Mouse (Mus musculus): ENCODE data around the gene Olfr1180. TPM values are rescaled to one million over a fixed set of nuclear protein-coding genes. Genes with fewer than 3 reads are reported as not detected.
"Not testable (repeated sequence)": the region's sequence is repeated elsewhere in the genome, so short reads cannot be mapped to it uniquely, and the experiment has no call there.

Gene Olfr1180
- not detected in 2 replicates for polyA plus RNA-seq (2014; fragmentation: Nextera tagmentation; extraction: Ambion mirVana)

DNA sequence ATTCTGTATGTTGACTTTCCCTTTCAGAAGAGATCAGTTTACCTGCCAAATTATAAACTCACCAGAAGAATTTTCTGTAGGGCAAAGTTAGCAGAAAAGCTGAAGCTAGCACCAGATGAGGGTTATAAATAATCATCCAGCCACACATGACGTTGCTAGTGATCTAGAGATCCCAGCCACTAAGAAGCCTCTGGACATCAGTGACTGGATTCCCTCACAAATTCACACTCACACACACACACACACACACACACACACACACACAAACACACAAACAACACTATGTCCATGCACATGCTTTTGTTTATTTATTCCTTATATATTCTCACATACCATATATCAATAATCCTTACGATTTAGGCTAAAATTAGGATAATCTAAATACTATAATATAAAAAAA lies at the start of gene Olfr1180:
Gene Olfr1180, minus strand, starts transcription at position 101 of the 400 bp plus-strand sequence.
- no peak within 1 kb of the TSS for H3K9ac ChIP-seq (ENCODE audit: low read depth, low read length)
- WGBS (ENCODE audit: insufficient replicate concordance): 74% methylated on average over 2 of the region's 2 CpGs
- no peaks in the 10 kb centered on the region for H3K36me3 ChIP-seq (ENCODE audit: control insufficient read depth, insufficient read depth, low read length)
- ATAC-seq (replicated peaks; ENCODE audit: insufficient number of reproducible peaks, low FRiP score, low TSS enrichment): no peak
- no peak within 1 kb of the TSS for H3K27ac ChIP-seq (ENCODE audit: low read depth, low read length)
- no peak within 1 kb of the TSS for H3K4me3 ChIP-seq (ENCODE audit: low read depth, low read length)
- H3K4me1 ChIP-seq (ENCODE audit: control insufficient read depth, insufficient read depth, low read length): no peaks in the 10 kb centered on the region
- no peaks in the 10 kb centered on the region for H3K9me3 ChIP-seq (replicated peaks; ENCODE audit: control insufficient read depth, low read length)
- no peaks in the 10 kb centered on the region for H3K27me3 ChIP-seq (ENCODE audit: control insufficient read depth, insufficient read depth, low read length)
- H3K4me2 ChIP-seq: no peak within 1 kb of the TSS

DNA sequence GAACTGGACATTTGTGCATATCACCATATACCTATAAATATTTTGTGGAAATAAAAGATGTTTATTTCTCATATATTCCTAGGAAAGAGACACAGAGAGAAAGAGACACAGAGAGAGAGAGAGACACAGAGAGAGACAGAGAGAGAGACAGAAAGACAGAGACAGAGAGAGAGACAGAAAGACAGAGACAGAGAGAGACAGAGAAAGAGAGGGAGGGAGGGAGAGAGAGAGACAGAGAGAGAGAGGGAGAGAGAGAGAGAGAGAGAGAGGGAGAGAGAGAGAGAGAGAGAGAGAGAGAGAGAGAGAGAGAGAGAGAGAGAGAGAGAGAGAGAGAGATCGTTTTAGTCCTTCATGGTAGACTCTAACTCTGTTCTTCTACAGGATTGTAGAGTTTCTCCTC lies 35.6 kb upstream of the Olfr1180 start, which contains the start of gene Olfr1183:
Gene Olfr1183, plus strand, starts transcription at position 301 of the 400 bp plus-strand sequence.
- WGBS (ENCODE audit: insufficient replicate concordance): 79% methylated on average over 1 of the region's 1 CpGs
- not testable (repeated sequence) for H3K4me2 ChIP-seq; H3K4me3 ChIP-seq (ENCODE audit: low read depth, low read length); H3K36me3 ChIP-seq (ENCODE audit: control insufficient read depth, insufficient read depth, low read length); H3K9me3 ChIP-seq (replicated peaks; ENCODE audit: control insufficient read depth, low read length); ATAC-seq (replicated peaks; ENCODE audit: insufficient number of reproducible peaks, low FRiP score, low TSS enrichment); H3K9ac ChIP-seq (ENCODE audit: low read depth, low read length); H3K4me1 ChIP-seq (ENCODE audit: control insufficient read depth, insufficient read depth, low read length); H3K27ac ChIP-seq (ENCODE audit: low read depth, low read length); H3K27me3 ChIP-seq (ENCODE audit: control insufficient read depth, insufficient read depth, low read length)

DNA sequence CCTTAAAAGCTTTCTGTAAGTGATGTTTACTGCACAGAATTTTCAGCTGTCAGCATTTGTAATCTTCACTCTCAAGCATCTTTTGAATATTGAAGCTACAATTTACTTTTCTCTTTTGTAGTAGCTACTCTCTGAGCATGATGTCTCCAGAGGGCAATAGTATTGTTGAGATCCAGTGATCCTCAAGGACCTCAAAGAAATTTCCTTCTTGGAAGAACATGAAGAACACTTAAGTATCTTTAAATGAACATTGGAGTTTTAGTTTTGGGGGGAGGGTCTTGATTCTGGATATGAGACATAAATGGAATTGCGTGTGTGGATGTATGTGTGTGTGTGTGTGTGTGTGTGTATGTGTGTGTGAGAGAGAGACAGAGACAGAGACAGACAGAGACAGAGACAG lies 30.1 kb upstream of the Olfr1180 start, which contains the start of gene Gm13757:
Gene Gm13757, minus strand, starts transcription at position 101 of the 400 bp plus-strand sequence.
- H3K27me3 ChIP-seq (ENCODE audit: control insufficient read depth, insufficient read depth, low read length): no peaks in the 10 kb centered on the region
- no peaks in the 10 kb centered on the region for H3K4me1 ChIP-seq (ENCODE audit: control insufficient read depth, insufficient read depth, low read length)
- H3K4me2 ChIP-seq: no peak within 1 kb of the TSS
- H3K9me3 ChIP-seq (replicated peaks; ENCODE audit: control insufficient read depth, low read length): no peaks in the 10 kb centered on the region
- no peak for ATAC-seq (replicated peaks; ENCODE audit: insufficient number of reproducible peaks, low FRiP score, low TSS enrichment)
- H3K4me3 ChIP-seq (ENCODE audit: low read depth, low read length): no peak within 1 kb of the TSS
- no peak within 1 kb of the TSS for H3K27ac ChIP-seq (ENCODE audit: low read depth, low read length)
- no peaks in the 10 kb centered on the region for H3K36me3 ChIP-seq (ENCODE audit: control insufficient read depth, insufficient read depth, low read length)
- no peak within 1 kb of the TSS for H3K9ac ChIP-seq (ENCODE audit: low read depth, low read length)
- 95% methylated on average over 1 of the region's 1 CpGs for WGBS (ENCODE audit: insufficient replicate concordance)

DNA sequence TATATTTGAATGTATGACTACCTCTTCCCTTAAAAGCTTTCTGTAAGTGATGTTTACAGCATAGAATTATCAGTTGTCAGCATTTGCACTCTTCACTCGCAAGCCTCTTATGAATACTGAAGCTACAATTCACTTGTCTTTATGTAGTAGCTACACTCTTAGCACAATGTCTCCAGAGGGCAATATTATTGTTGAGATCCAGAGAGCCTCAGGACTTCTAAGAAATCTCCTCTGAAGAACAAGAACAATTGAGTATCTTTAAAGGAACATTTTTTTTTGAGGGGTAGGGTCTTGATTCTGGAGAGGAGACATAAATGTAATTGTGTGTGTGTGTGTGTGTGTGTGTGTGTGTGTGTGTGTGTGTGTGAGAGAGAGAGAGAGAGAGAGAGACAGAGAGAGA lies 7.1 kb upstream of the Olfr1180 start, which contains the start of gene Olfr1181:
Gene Olfr1181, minus strand, starts transcription at position 101 of the 400 bp plus-strand sequence.
- Histone ChIP-seq H3K27me3 (ENCODE audit: control insufficient read depth, insufficient read depth, low read length) (no peaks in the 10 kb centered on the region), H3K9ac (ENCODE audit: low read depth, low read length) (no peak within 1 kb of the TSS), H3K4me2 (no peak within 1 kb of the TSS), H3K27ac (ENCODE audit: low read depth, low read length) (no peak within 1 kb of the TSS), H3K36me3 (ENCODE audit: control insufficient read depth, insufficient read depth, low read length) (no peaks in the 10 kb centered on the region), H3K4me1 (ENCODE audit: control insufficient read depth, insufficient read depth, low read length) (no peaks in the 10 kb centered on the region), H3K4me3 (ENCODE audit: low read depth, low read length) (no peak within 1 kb of the TSS), H3K9me3 (replicated peaks; ENCODE audit: control insufficient read depth, low read length) (no peaks in the 10 kb centered on the region)
- 75% methylated on average over 1 of the region's 1 CpGs for WGBS (ENCODE audit: insufficient replicate concordance)
- ATAC-seq (replicated peaks; ENCODE audit: insufficient number of reproducible peaks, low FRiP score, low TSS enrichment): no peak

DNA sequence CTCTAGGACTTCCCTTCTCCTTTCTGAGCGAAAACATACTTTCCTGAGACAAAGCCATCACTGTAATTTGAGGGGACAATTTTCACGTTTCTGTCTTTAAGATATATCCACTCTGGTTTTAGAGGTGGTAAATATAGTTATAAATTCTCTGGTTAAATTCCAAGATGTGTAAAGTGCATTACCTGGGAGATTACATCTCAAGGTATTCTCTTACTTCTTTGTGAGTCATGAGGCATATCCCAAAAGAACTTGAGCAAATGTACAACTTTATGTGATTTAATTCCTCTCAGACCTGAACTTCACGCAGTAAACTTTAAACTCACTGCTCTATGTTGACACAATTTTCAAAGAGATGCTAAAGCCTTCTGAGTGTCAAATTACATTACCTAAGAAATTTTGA lies 12.6 kb downstream of the Olfr1180 start, which contains the start of gene Olfr1179:
Gene Olfr1179, minus strand, starts transcription at position 101 of the 400 bp plus-strand sequence.
- Histone ChIP-seq H3K4me1 (ENCODE audit: control insufficient read depth, insufficient read depth, low read length) (no peaks in the 10 kb centered on the region), H3K9ac (ENCODE audit: low read depth, low read length) (no peak within 1 kb of the TSS), H3K27ac (ENCODE audit: low read depth, low read length) (no peak within 1 kb of the TSS), H3K4me2 (no peak within 1 kb of the TSS), H3K4me3 (ENCODE audit: low read depth, low read length) (no peak within 1 kb of the TSS), H3K27me3 (ENCODE audit: control insufficient read depth, insufficient read depth, low read length) (no peaks in the 10 kb centered on the region), H3K9me3 (replicated peaks; ENCODE audit: control insufficient read depth, low read length) (no peaks in the 10 kb centered on the region), H3K36me3 (ENCODE audit: control insufficient read depth, insufficient read depth, low read length) (no peaks in the 10 kb centered on the region)
- WGBS (ENCODE audit: insufficient replicate concordance): 77% methylated on average over 3 of the region's 3 CpGs
- no peak for ATAC-seq (replicated peaks; ENCODE audit: insufficient number of reproducible peaks, low FRiP score, low TSS enrichment)

DNA sequence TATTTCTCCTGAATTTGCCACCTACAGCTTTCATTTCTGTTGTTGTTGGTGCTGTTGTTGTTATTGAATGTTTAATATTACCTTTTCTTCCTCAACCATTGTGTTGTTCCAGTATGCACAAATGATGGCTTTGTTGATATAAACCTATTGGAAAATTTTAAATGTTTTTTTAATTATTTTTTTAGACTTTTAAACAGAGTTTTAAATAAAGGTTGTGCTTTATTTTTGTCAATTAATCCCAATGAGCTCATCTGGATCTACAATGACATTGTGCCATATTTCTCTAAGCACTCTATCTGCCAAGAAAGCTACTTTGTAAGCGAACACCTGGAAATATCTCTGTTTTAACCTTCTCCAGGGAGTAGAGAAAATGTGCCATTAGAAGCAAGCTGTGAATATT lies 32.2 kb downstream of the Olfr1180 start, which contains the start of gene Olfr1178:
Gene Olfr1178, plus strand, starts transcription at position 301 of the 400 bp plus-strand sequence.
- no peaks in the 10 kb centered on the region for H3K4me1 ChIP-seq (ENCODE audit: control insufficient read depth, insufficient read depth, low read length)
- no peak within 1 kb of the TSS for H3K4me2 ChIP-seq
- no peak for ATAC-seq (replicated peaks; ENCODE audit: insufficient number of reproducible peaks, low FRiP score, low TSS enrichment)
- no peak within 1 kb of the TSS for H3K4me3 ChIP-seq (ENCODE audit: low read depth, low read length)
- H3K36me3 ChIP-seq (ENCODE audit: control insufficient read depth, insufficient read depth, low read length): no peaks in the 10 kb centered on the region
- H3K27ac ChIP-seq (ENCODE audit: low read depth, low read length): no peak within 1 kb of the TSS
- no peaks in the 10 kb centered on the region for H3K9me3 ChIP-seq (replicated peaks; ENCODE audit: control insufficient read depth, low read length)
- WGBS (ENCODE audit: insufficient replicate concordance): 74% methylated on average over 1 of the region's 1 CpGs
- H3K9ac ChIP-seq (ENCODE audit: low read depth, low read length): no peak within 1 kb of the TSS
- no peaks in the 10 kb centered on the region for H3K27me3 ChIP-seq (ENCODE audit: control insufficient read depth, insufficient read depth, low read length)

Other genes starting within 250 kb of the Olfr1180 start
- gene Olfr1168, start 237.3 kb downstream of the Olfr1180 start, polyA plus RNA-seq (2014; fragmentation: Nextera tagmentation; extraction: Ambion mirVana): not detected in 2 replicates
- gene Olfr1170, start 190.8 kb downstream of the Olfr1180 start, polyA plus RNA-seq (2014; fragmentation: Nextera tagmentation; extraction: Ambion mirVana): not detected in 2 replicates
- gene Olfr1173, start 139.3 kb downstream of the Olfr1180 start, polyA plus RNA-seq (2014; fragmentation: Nextera tagmentation; extraction: Ambion mirVana): not detected in 2 replicates
- gene Olfr1174-ps, start 104.0 kb downstream of the Olfr1180 start, polyA plus RNA-seq (2014; fragmentation: Nextera tagmentation; extraction: Ambion mirVana): not detected in 2 replicates
- gene Olfr1175-ps, start 91.9 kb downstream of the Olfr1180 start, polyA plus RNA-seq (2014; fragmentation: Nextera tagmentation; extraction: Ambion mirVana): not detected in 2 replicates
- not detected in 2 replicates for gene Olfr1176, start 82.4 kb downstream of the Olfr1180 start, polyA plus RNA-seq (2014; fragmentation: Nextera tagmentation; extraction: Ambion mirVana)
- not detected in 2 replicates for gene Olfr1177-ps, start 72.7 kb downstream of the Olfr1180 start, polyA plus RNA-seq (2014; fragmentation: Nextera tagmentation; extraction: Ambion mirVana)
- gene Olfr1178, start 32.1 kb downstream of the Olfr1180 start, polyA plus RNA-seq (2014; fragmentation: Nextera tagmentation; extraction: Ambion mirVana): not detected in 2 replicates
- not detected in 2 replicates for gene Olfr1179, start 12.7 kb downstream of the Olfr1180 start, polyA plus RNA-seq (2014; fragmentation: Nextera tagmentation; extraction: Ambion mirVana)
- gene Olfr1181, start 7.0 kb upstream of the Olfr1180 start, polyA plus RNA-seq (2014; fragmentation: Nextera tagmentation; extraction: Ambion mirVana): not detected in 2 replicates
- not detected in 2 replicates for gene Gm13757, start 30.0 kb upstream of the Olfr1180 start, polyA plus RNA-seq (2014; fragmentation: Nextera tagmentation; extraction: Ambion mirVana)
- not detected in 2 replicates for gene Olfr1183, start 35.7 kb upstream of the Olfr1180 start, polyA plus RNA-seq (2014; fragmentation: Nextera tagmentation; extraction: Ambion mirVana)
- not detected in 2 replicates for gene Olfr1184, start 64.4 kb upstream of the Olfr1180 start, polyA plus RNA-seq (2014; fragmentation: Nextera tagmentation; extraction: Ambion mirVana)
- gene Olfr1185-ps1, start 74.2 kb upstream of the Olfr1180 start, polyA plus RNA-seq (2014; fragmentation: Nextera tagmentation; extraction: Ambion mirVana): not detected in 2 replicates
- not detected in 2 replicates for gene Olfr1186, start 99.4 kb upstream of the Olfr1180 start, polyA plus RNA-seq (2014; fragmentation: Nextera tagmentation; extraction: Ambion mirVana)
- not detected in 2 replicates for gene Olfr1188, start 137.8 kb upstream of the Olfr1180 start, polyA plus RNA-seq (2014; fragmentation: Nextera tagmentation; extraction: Ambion mirVana)
- gene Olfr1189, start 167.3 kb upstream of the Olfr1180 start, polyA plus RNA-seq (2014; fragmentation: Nextera tagmentation; extraction: Ambion mirVana): not detected in 2 replicates
- not detected in 2 replicates for gene Olfr1191-ps1, start 221.4 kb upstream of the Olfr1180 start, polyA plus RNA-seq (2014; fragmentation: Nextera tagmentation; extraction: Ambion mirVana)
- gene Olfr1192-ps1, start 229.4 kb upstream of the Olfr1180 start, polyA plus RNA-seq (2014; fragmentation: Nextera tagmentation; extraction: Ambion mirVana): not detected in 2 replicates